Mouse (Mus musculus) heart, adult 9 months (tissue): ENCODE results near the gene Olfr1094.

Source experiments
- DNase-seq, 2 experiments: peaks; one replicate each; pipeline ENCODE4 v3.0.0; 2022; ENCODE audit warnings: low spot score in 2 of 2

The Olfr1094 gene

GRCm38 (mm10) chr2:86824363-86824762 lies at the start of gene Olfr1094:
TSS of gene Olfr1094 (plus strand) at chr2:86824663.
- no peak for DNase-seq

GRCm38 (mm10) chr2:86782179-86782578 lies 42.3 kb upstream of the Olfr1094 start, which contains the start of gene Olfr1093:
TSS of gene Olfr1093 (plus strand) at chr2:86782479.
- no peak for DNase-seq

DNA sequence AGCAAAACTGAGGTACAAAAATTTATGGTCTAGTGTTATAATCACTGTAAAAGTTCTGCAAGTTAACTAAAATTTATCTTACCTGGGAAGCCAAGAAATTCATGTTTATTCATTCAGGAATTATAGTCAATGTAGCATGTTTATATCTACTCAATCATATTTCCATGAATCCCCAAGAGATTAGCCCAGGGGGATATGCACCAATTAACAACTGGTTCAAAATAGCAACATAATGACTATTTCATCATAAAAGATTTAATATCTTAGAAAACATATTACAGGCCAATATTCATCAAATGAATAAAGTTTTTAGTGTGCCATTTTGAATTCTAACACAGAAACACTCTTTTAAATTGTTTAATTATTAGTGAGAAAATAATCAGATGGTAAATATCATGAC lies 14.5 kb upstream of the Olfr1094 start, which contains the start of gene Olfr141:
Gene Olfr141 (minus strand): TSS at position 101 of the 400 bp plus-strand sequence.
- no peak for DNase-seq

- no peak for DNase-seq
These were observed 27.1 kb downstream of the Olfr1094 start, which contains the start of gene Olfr1095 for GRCm38 (mm10) chr2:86851596-86851995. TSS of gene Olfr1095 (minus strand) at chr2:86851696.

GRCm38 (mm10) chr2:86874702-86875101 lies 50.2 kb downstream of the Olfr1094 start, which contains the start of gene Gm13723:
TSS of gene Gm13723 (minus strand) at chr2:86874802.
- DNase-seq: no peak
